Comparison of ENCODE assay signal across 24 mouse cellular contexts in the genomic region with DNA sequence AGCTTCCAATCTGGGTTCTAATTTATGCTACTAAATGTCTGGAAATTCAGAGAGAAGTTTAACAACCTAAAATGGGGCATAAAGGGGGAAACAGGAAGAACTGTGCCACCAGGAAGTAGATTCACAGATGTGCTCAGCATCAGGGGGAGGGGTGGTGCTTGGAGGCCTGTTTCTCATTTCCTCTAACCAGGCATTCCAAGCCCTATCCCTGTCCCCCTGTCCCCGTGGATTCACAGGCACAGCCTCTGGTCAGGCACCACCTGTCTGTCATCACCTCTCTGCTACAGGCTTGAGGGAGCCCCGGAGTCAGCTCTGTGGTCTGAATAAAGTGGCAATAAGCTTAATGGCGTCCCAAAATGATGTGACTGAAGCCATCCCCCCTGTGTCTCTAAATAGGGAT.
A peak's percentile ranks its signal among the peaks of the same experiment; 100 is the strongest.
DNase-seq lines count a peak whose midpoint lies in the region; ATAC-seq and TF ChIP-seq lines count a peak whose summit lies in the region.
"Had no signal": no experiment of that assay in that cellular context is flagged by ENCODE, and none has a peak within 500 bp of the region (broad histone marks: within the 10 kb centered on the region; RNA-seq: fewer than 3 reads in every experiment).

No protein-coding gene starts in this region.

- H3K27ac ChIP-seq in lung, embryonic 14.5 days (ENCODE audit: low read depth) = no peak overlapping the region
- H3K27ac ChIP-seq: forebrain, embryonic 12.5 days; hindbrain, embryonic 13.5 days; kidney, embryonic 15.5 days; liver, embryonic 13.5 days; macrophage; stomach, postnatal 0 days had no signal

- H3K9ac ChIP-seq in lung, embryonic 14.5 days = no peak overlapping the region
- H3K9ac ChIP-seq: forebrain, embryonic 12.5 days; hindbrain, embryonic 13.5 days; kidney, embryonic 15.5 days; liver, embryonic 13.5 days had no signal

- H3K4me1 ChIP-seq in lung, embryonic 14.5 days (ENCODE audit: insufficient read depth) = peaks cover 3% of the 10 kb centered on the region; the same call in 1 of the 2 replicates
- H3K4me1 ChIP-seq: forebrain, embryonic 12.5 days; hindbrain, embryonic 13.5 days; kidney, embryonic 15.5 days; liver, embryonic 13.5 days had no signal

- TF ChIP-seq CTCF in lung, embryonic 14.5 days (IDR thresholded peaks at IDR 0.05; ENCODE audit: low read depth) = no peak

- H3K36me3 ChIP-seq in lung, embryonic 14.5 days (ENCODE audit: insufficient read depth) = no peaks in the 10 kb centered on the region
- H3K36me3 ChIP-seq: forebrain, embryonic 12.5 days; hindbrain, embryonic 13.5 days; kidney, embryonic 15.5 days; liver, embryonic 13.5 days had no signal

- no peaks in the 10 kb centered on the region for H3K9me3 ChIP-seq in lung, embryonic 14.5 days (ENCODE audit: low read depth, low read length)
- H3K9me3 ChIP-seq: forebrain, embryonic 12.5 days; hindbrain, embryonic 13.5 days; kidney, embryonic 15.5 days; liver, embryonic 13.5 days had no signal

- ATAC-seq in lung, embryonic 14.5 days (ENCODE audit: insufficient read depth) = no peak
- ATAC-seq: midbrain, embryonic 16.5 days had no signal

- no peak overlapping the region for H3K4me2 ChIP-seq in lung, embryonic 14.5 days
- H3K4me2 ChIP-seq: forebrain, embryonic 12.5 days; heart, embryonic 11.5 days; hindbrain, embryonic 13.5 days; kidney, embryonic 15.5 days; liver, embryonic 13.5 days had no signal

- peak; percentile 33 for DNase-seq in lung, embryonic 14.5 days
- no peak for DNase-seq in lung, postnatal 4 days
- peak; percentile 59 for DNase-seq in embryo, embryonic 11 days
- DNase-seq in forelimb bud, embryonic 11.5 days (ENCODE audit: low read depth, low spot score) = peak; percentile 79
- DNase-seq in testis, postnatal 10 days (ENCODE audit: low spot score) = no peak
- DNase-seq in cerebellum, adult 9-11 months = no peak
- DNase-seq in frontal cortex, postnatal 10 days (ENCODE audit: low spot score in 2 of 2) = no peak
- DNase-seq: adrenal gland, adult 8-10 months; cerebellum, adult 11-12 months; cerebellum, postnatal 14 days; heart, postnatal 10 days; kidney, adult 11 months; left cerebral cortex, postnatal 4 days; liver, embryonic 13.5 days; lung, adult 2 months had no signal

- H3K27me3 ChIP-seq in lung, embryonic 14.5 days (ENCODE audit: insufficient read depth, low read length) = no peaks in the 10 kb centered on the region
- H3K27me3 ChIP-seq: forebrain, embryonic 12.5 days; hindbrain, embryonic 13.5 days; kidney, embryonic 15.5 days; liver, embryonic 13.5 days had no signal

- H3K4me3 ChIP-seq in lung, embryonic 14.5 days (ENCODE audit: low read depth, low read length) = no peak overlapping the region
- H3K4me3 ChIP-seq: erythroblast, embryonic 14.5 days; forebrain, embryonic 12.5 days; hindbrain, embryonic 13.5 days; kidney, embryonic 15.5 days; liver, embryonic 13.5 days; myocyte had no signal

- 15% methylated on average over 3 of the region's 3 CpGs for WGBS in lung, embryonic 14.5 days

Comparison
In these comparisons a context has a peak if more than half of its experiments do, and no peak if none do; other contexts are left out.
1. DNase-seq: peak in lung, embryonic 14.5 days (single experiment), embryo, embryonic 11 days (single experiment) and forelimb bud, embryonic 11.5 days (single experiment); none in lung, postnatal 4 days (0 of 2), testis, postnatal 10 days (single experiment), cerebellum, adult 9-11 months (single experiment) and frontal cortex, postnatal 10 days (0 of 2).